Mouse (Mus musculus): ENCODE data around the gene Slc26a9. TPM values are rescaled to one million over a fixed set of nuclear protein-coding genes. Genes with fewer than 3 reads are reported as not detected.

Gene Slc26a9
- total RNA-seq, 1 experiment, result 0.36 TPM

- no peak for DNase-seq (ENCODE audit: low read depth, low spot score)
- in situ Hi-C loops (cut with MboI; ENCODE audit: low sequenced_read_pairs in 2 of 2, unreplicated experiment in 2 of 2), result no loop called here
- H3K9me3 ChIP-seq (ENCODE audit: control insufficient read depth, insufficient read depth, low read depth, low read length), result no peaks in the 10 kb centered on the region
- TF ChIP-seq CHD2 (IDR thresholded peaks at IDR 0.05; ENCODE audit: low read depth, low read length), result no peak
- no peak for TF ChIP-seq ZC3H11A (IDR thresholded peaks at IDR 0.05; ENCODE audit: borderline replicate concordance, low read depth, low read length)
- no peak overlapping the region for H3K27ac ChIP-seq (ENCODE audit: insufficient read depth, low read depth, low read length, poor library complexity, severe bottlenecking)
- no peak overlapping the region for H3K9ac ChIP-seq (ENCODE audit: insufficient read depth, low read depth, low read length, poor library complexity, severe bottlenecking)
- no peak overlapping the region for H3K4me3 ChIP-seq (ENCODE audit: insufficient read depth in 1 of 2, low read depth in 1 of 2, low read length in 2 of 2, poor library complexity in 1 of 2, severe bottlenecking in 1 of 2)
- no peaks in the 10 kb centered on the region for H3K36me3 ChIP-seq (ENCODE audit: control insufficient read depth, insufficient read depth, low read length, poor library complexity, severe bottlenecking)
- no peaks in the 10 kb centered on the region for H3K4me1 ChIP-seq (ENCODE audit: control insufficient read depth in 2 of 2, insufficient read depth in 2 of 2, low read length in 2 of 2, poor library complexity in 1 of 2)
These were observed 15.0 kb downstream of the Slc26a9 start for GRCm38 (mm10) chr1:131758796-131759195.

- no peaks in the 10 kb centered on the region for H3K9me3 ChIP-seq (ENCODE audit: control insufficient read depth, insufficient read depth, low read depth, low read length)
- no peak overlapping the region for H3K27ac ChIP-seq (ENCODE audit: insufficient read depth, low read depth, low read length, poor library complexity, severe bottlenecking)
- in situ Hi-C loops (cut with MboI; ENCODE audit: low sequenced_read_pairs in 2 of 2, unreplicated experiment in 2 of 2), result no loop called here
- TF ChIP-seq MAFK (IDR thresholded peaks at IDR 0.05; ENCODE audit: insufficient read depth, low read depth, low read length) (no peak), CHD2 (IDR thresholded peaks at IDR 0.05; ENCODE audit: low read depth, low read length) (no peak), ZNF384 (IDR thresholded peaks at IDR 0.05; ENCODE audit: low read depth, low read length) (no peak), ZC3H11A (IDR thresholded peaks at IDR 0.05; ENCODE audit: borderline replicate concordance, low read depth, low read length) (no peak), HCFC1 (IDR thresholded peaks at IDR 0.05; ENCODE audit: borderline replicate concordance, insufficient read depth, low read length) (no peak)
- H3K4me3 ChIP-seq (ENCODE audit: insufficient read depth in 1 of 2, low read depth in 1 of 2, low read length in 2 of 2, poor library complexity in 1 of 2, severe bottlenecking in 1 of 2), result no peak overlapping the region
- no peaks in the 10 kb centered on the region for H3K36me3 ChIP-seq (ENCODE audit: control insufficient read depth, insufficient read depth, low read length, poor library complexity, severe bottlenecking)
- no peaks in the 10 kb centered on the region for H3K4me1 ChIP-seq (ENCODE audit: control insufficient read depth in 2 of 2, insufficient read depth in 2 of 2, low read length in 2 of 2, poor library complexity in 1 of 2)
- DNase-seq (ENCODE audit: low read depth, low spot score), result no peak
- no peak overlapping the region for H3K9ac ChIP-seq (ENCODE audit: insufficient read depth, low read depth, low read length, poor library complexity, severe bottlenecking)
These were observed 16.0 kb downstream of the Slc26a9 start for GRCm38 (mm10) chr1:131759667-131760427.

- no peak overlapping the region for H3K27ac ChIP-seq (ENCODE audit: insufficient read depth, low read depth, low read length, poor library complexity, severe bottlenecking)
- H3K9ac ChIP-seq (ENCODE audit: insufficient read depth, low read depth, low read length, poor library complexity, severe bottlenecking), result no peak overlapping the region
- no peak overlapping the region for H3K4me3 ChIP-seq (ENCODE audit: insufficient read depth in 1 of 2, low read depth in 1 of 2, low read length in 2 of 2, poor library complexity in 1 of 2, severe bottlenecking in 1 of 2)
- TF ChIP-seq MAFK (IDR thresholded peaks at IDR 0.05; ENCODE audit: insufficient read depth, low read depth, low read length) (no peak), ZC3H11A (IDR thresholded peaks at IDR 0.05; ENCODE audit: borderline replicate concordance, low read depth, low read length) (no peak), HCFC1 (IDR thresholded peaks at IDR 0.05; ENCODE audit: borderline replicate concordance, insufficient read depth, low read length) (no peak), ZNF384 (IDR thresholded peaks at IDR 0.05; ENCODE audit: low read depth, low read length) (no peak), CHD2 (IDR thresholded peaks at IDR 0.05; ENCODE audit: low read depth, low read length) (no peak)
- H3K36me3 ChIP-seq (ENCODE audit: control insufficient read depth, insufficient read depth, low read length, poor library complexity, severe bottlenecking), result no peaks in the 10 kb centered on the region
- H3K9me3 ChIP-seq (ENCODE audit: control insufficient read depth, insufficient read depth, low read depth, low read length), result no peaks in the 10 kb centered on the region
- no peak for DNase-seq (ENCODE audit: low read depth, low spot score)
- in situ Hi-C loops (cut with MboI; ENCODE audit: low sequenced_read_pairs in 2 of 2, unreplicated experiment in 2 of 2), result no loop called here
- H3K4me1 ChIP-seq (ENCODE audit: control insufficient read depth in 2 of 2, insufficient read depth in 2 of 2, low read length in 2 of 2, poor library complexity in 1 of 2), result peaks cover 0 to 3% of the 10 kb centered on the region in 2 experiments; a peak in 1 of 4 replicates
These were observed 16.6 kb downstream of the Slc26a9 start for GRCm38 (mm10) chr1:131760428-131760820.

- Histone ChIP-seq H3K4me1 (ENCODE audit: control insufficient read depth in 2 of 2, insufficient read depth in 2 of 2, low read length in 2 of 2, poor library complexity in 1 of 2) (peaks cover 0 to 3% of the 10 kb centered on the region in 2 experiments; a peak in 1 of 4 replicates), H3K27ac (ENCODE audit: insufficient read depth, low read depth, low read length, poor library complexity, severe bottlenecking) (no peak overlapping the region), H3K4me3 (ENCODE audit: insufficient read depth in 1 of 2, low read depth in 1 of 2, low read length in 2 of 2, poor library complexity in 1 of 2, severe bottlenecking in 1 of 2) (no peak overlapping the region), H3K9me3 (ENCODE audit: control insufficient read depth, insufficient read depth, low read depth, low read length) (no peaks in the 10 kb centered on the region), H3K9ac (ENCODE audit: insufficient read depth, low read depth, low read length, poor library complexity, severe bottlenecking) (no peak overlapping the region), H3K36me3 (ENCODE audit: control insufficient read depth, insufficient read depth, low read length, poor library complexity, severe bottlenecking) (no peaks in the 10 kb centered on the region)
- TF ChIP-seq CHD2 (IDR thresholded peaks at IDR 0.05; ENCODE audit: low read depth, low read length), result no peak
- no peak for TF ChIP-seq MAFK (IDR thresholded peaks at IDR 0.05; ENCODE audit: insufficient read depth, low read depth, low read length)
- TF ChIP-seq HCFC1 (IDR thresholded peaks at IDR 0.05; ENCODE audit: borderline replicate concordance, insufficient read depth, low read length), result no peak
- no peak for TF ChIP-seq ZNF384 (IDR thresholded peaks at IDR 0.05; ENCODE audit: low read depth, low read length)
- TF ChIP-seq ZC3H11A (IDR thresholded peaks at IDR 0.05; ENCODE audit: borderline replicate concordance, low read depth, low read length), result no peak
- in situ Hi-C loops (cut with MboI; ENCODE audit: low sequenced_read_pairs in 2 of 2, unreplicated experiment in 2 of 2), result no loop called here
- DNase-seq (ENCODE audit: low read depth, low spot score), result no peak
These were observed 17.4 kb downstream of the Slc26a9 start for GRCm38 (mm10) chr1:131761079-131761831.

Measured in ES-E14 (cell line).